Mouse (Mus musculus) ES-Bruce4 (cell line): ENCODE measurements at regions not wholly inside any gene's neighbourhood (a gene's known extent, or its start where the extent isn't known, plus 50 kb on each side); places are given as distances from the start of the nearest gene placed in this dataset.

ENCODE experiments used
- CTCF ChIP-seq: IDR thresholded peaks from one replicate; pipeline ENCODE4 v1.8.1; 2011; ENCODE audit warnings: low read depth, low read length
- EP300 ChIP-seq: IDR thresholded peaks from 2 replicates; pipeline ENCODE4 v1.6.1; 2011; ENCODE audit warnings: low read depth, low read length; ENCODE audit not compliant: insufficient read depth
- POLR2A ChIP-seq: IDR thresholded peaks from one replicate; pipeline ENCODE4 v1.8.1; 2011; ENCODE audit warnings: low read length; ENCODE audit not compliant: insufficient read depth

GRCm38 (mm10) chr4:29152134-29152867 lies 339.4 kb downstream of the Epha7 start:
- no peak for TF ChIP-seq POLR2A
- TF ChIP-seq CTCF: no peak
- no peak for TF ChIP-seq EP300
